14 mouse cellular contexts compared by ENCODE assay signal in the genomic region with DNA sequence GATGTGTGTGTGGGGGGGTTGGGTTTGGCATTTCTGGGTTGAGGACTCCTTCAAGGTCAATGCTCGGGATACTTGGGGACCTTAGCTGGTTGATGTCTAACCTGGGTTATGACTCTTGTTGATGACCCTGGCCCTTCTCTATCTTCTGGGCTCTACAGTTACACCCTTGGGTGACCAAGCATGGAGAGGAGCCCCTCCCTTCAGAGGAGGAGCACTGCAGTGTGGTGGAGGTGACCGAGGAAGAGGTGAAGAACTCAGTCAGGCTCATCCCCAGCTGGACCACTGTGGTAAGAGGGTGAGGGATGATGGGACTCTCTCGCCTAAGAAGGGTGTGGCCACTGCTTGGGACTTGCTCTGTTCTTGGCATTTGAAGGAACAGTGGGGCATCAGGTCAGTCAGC.
"Had no signal": no experiment of that assay in that cellular context is flagged by ENCODE, and none has a peak within 500 bp of the region (broad histone marks: within the 10 kb centered on the region; RNA-seq: fewer than 3 reads in every experiment).

No protein-coding gene starts in this region.

- H3K9me3 ChIP-seq: limb, embryonic 15.5 days; liver, embryonic 12.5 days; midbrain, embryonic 12.5 days; stomach, embryonic 15.5 days had no signal

- H3K9ac ChIP-seq: limb, embryonic 15.5 days; liver, embryonic 12.5 days; lung, embryonic 14.5 days; midbrain, embryonic 12.5 days; stomach, embryonic 15.5 days had no signal

- H3K27ac ChIP-seq: kidney, postnatal 0 days; limb, embryonic 15.5 days; liver, embryonic 12.5 days; midbrain, embryonic 12.5 days; stomach, embryonic 15.5 days had no signal

- DNase-seq: layer of hippocampus, adult 9-11 months; layer of hippocampus, postnatal 36 days; lung, embryonic 14.5 days; lung, postnatal 10 days; lung, postnatal 4 days; right cerebral cortex, postnatal 14 days; thymus, adult 2 months; thymus, postnatal 25 days had no signal

- ATAC-seq: liver, embryonic 12.5 days; midbrain, embryonic 16.5 days had no signal

- H3K4me2 ChIP-seq: limb, embryonic 15.5 days; liver, embryonic 12.5 days; lung, embryonic 14.5 days; midbrain, embryonic 12.5 days; stomach, embryonic 15.5 days had no signal

- H3K4me3 ChIP-seq: limb, embryonic 15.5 days; liver, embryonic 12.5 days; midbrain, embryonic 12.5 days; stomach, embryonic 15.5 days had no signal

- H3K27me3 ChIP-seq: limb, embryonic 15.5 days; liver, embryonic 12.5 days; midbrain, embryonic 12.5 days; stomach, embryonic 15.5 days had no signal

- H3K36me3 ChIP-seq: liver, embryonic 12.5 days; stomach, embryonic 15.5 days had no signal

- H3K4me1 ChIP-seq: limb, embryonic 15.5 days; liver, embryonic 12.5 days had no signal
